Mouse (Mus musculus): ENCODE results near the gene Nrsn2. TPM values are rescaled to one million over a fixed set of nuclear protein-coding genes. Genes with fewer than 3 reads are reported as not detected.

Gene Nrsn2
- total RNA-seq, 2 experiments from 2014 or later, result 33.0 to 39.6 TPM

Other genes starting within 250 kb of the Nrsn2 start
- 1 to 10 TPM; 2.7 to 3.1 TPM for gene Tcf15, start 233.1 kb downstream of the Nrsn2 start, total RNA-seq (2021)
- 100 to 1,000 TPM; 107 to 112 TPM for gene Csnk2a1, start 149.8 kb downstream of the Nrsn2 start, total RNA-seq (2021)
- gene Tbc1d20, start 82.8 kb downstream of the Nrsn2 start, total RNA-seq (2021), result 10 to 100 TPM; 49.8 to 57.8 TPM
- gene Rbck1, start 44.0 kb downstream of the Nrsn2 start, total RNA-seq (2021), result 100 to 1,000 TPM in 1 of 2 experiments, 10 to 100 TPM in 1; 92.5 to 104 TPM
- gene Trib3, start 32.6 kb downstream of the Nrsn2 start, total RNA-seq (2021), result under 1 TPM; 0.53 to 0.86 TPM
- 10 to 100 TPM; 21.4 to 23.1 TPM for gene Sox12, start 21.4 kb upstream of the Nrsn2 start, total RNA-seq (2021)
- 10 to 100 TPM in 1 of 2 experiments, 1 to 10 TPM in 1; 9.8 to 10.8 TPM for gene Zcchc3, start 38.4 kb upstream of the Nrsn2 start, total RNA-seq (2021)
- 1 to 10 TPM; 2.9 to 4.2 TPM for gene 6820408C15Rik, start 38.9 kb upstream of the Nrsn2 start, total RNA-seq (2021)
- not detected for gene Defb23, start 88.0 kb upstream of the Nrsn2 start, total RNA-seq (2021)
- gene Defb20, start 100.4 kb upstream of the Nrsn2 start, total RNA-seq (2021), result not detected
- not detected for gene Defb22, start 113.5 kb upstream of the Nrsn2 start, total RNA-seq (2021)
- not detected for gene Defb26, start 135.1 kb upstream of the Nrsn2 start, total RNA-seq (2021)
- gene Defb28, start 141.6 kb upstream of the Nrsn2 start, total RNA-seq (2021), result not detected
- not detected for gene Defb29, start 163.5 kb upstream of the Nrsn2 start, total RNA-seq (2021)
- not detected for gene Gm17416, start 192.7 kb upstream of the Nrsn2 start, total RNA-seq (2021)
- gene Defb21, start 196.1 kb upstream of the Nrsn2 start, total RNA-seq (2021), result not detected
- gene Defb19, start 203.7 kb upstream of the Nrsn2 start, total RNA-seq (2021), result not detected
- not detected for gene Defb45, start 222.8 kb upstream of the Nrsn2 start, total RNA-seq (2021)
- gene Defb36, start 227.7 kb upstream of the Nrsn2 start, total RNA-seq (2021), result not detected
- gene Defb25, start 246.4 kb upstream of the Nrsn2 start, total RNA-seq (2021), result not detected

All from layer of hippocampus, postnatal 14 days (tissue).